Mouse (Mus musculus): ENCODE results near the gene Tmem179. TPM values are rescaled to one million over a fixed set of nuclear protein-coding genes. Genes with fewer than 3 reads are reported as not detected.

Tmem179 gene
- total RNA-seq, 2 experiments from 2014 or later, result 4.3 to 5.6 TPM

DNA sequence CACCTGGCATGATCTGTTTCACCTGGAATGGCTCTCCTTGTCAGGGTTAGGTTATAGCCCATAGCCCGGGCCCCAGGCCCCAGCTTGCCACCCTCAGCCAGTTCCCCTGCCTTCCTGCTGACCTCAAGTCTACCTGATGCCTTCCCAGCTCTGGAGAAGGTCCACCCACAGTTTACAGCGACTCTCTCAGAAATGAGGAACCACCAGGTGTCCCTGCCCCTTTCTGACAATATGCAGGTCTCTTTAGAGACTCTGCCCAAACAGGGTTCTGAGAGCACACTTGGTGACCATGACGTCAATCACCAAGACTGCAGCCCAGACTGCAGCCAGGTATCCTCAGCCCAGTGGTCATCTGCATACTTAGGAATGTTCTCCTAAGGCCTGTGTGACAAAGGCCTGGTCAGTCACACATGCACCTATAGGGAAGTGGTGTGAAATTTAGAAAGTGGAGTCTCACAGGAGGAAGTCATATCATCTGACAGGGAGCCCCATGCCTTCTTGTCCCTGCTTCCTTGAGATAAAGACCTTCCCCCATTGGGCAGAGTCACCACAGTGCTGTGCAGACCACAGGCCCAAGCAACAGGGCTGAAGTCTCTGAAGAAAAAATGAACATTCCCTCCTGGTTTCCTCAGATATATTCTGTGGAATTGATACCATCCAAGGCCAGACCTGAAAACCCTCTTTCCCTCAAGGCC lies 52.6 kb downstream of the Tmem179 start:
- DNase-seq, result no peak

DNA sequence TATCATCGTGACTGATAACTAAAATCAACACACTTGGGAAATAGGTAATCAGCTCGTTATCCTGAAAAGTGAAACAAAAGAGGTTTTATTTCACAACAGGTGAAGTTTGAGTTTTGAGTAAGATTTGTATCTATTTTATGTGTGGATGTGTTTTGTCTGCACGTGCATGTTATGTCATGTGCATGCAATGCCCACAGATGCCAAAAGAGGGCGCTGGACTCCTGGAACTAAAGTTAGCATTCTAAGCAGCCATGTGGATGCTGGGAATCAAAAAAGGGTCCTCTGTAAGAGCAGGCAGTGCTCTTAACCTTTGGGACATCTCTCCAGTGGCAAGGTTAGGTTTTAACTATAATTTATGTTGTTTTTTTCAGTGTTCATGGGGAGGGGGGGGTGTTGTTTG lies 53.3 kb downstream of the Tmem179 start:
- no peak for DNase-seq

DNA sequence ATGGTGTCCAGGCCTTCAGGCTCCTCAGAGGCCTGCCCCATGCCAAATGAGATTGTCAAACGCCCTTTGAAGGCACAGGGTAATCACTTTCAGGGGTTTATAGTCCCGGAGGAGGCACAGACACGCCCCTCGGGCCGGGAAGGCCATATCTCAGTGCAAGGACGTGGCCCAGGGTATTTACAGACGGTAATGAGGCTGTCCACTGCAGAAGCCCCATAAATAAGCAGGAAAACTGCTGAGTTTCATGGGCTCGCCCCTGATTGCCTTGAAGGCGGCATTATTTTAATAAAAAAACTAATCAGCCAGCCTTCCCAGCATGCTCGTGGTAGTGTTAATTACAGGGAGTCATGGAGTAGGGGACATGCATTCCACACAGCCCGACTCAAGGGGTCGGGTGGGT lies 54.1 kb downstream of the Tmem179 start:
- no peak for DNase-seq

DNA sequence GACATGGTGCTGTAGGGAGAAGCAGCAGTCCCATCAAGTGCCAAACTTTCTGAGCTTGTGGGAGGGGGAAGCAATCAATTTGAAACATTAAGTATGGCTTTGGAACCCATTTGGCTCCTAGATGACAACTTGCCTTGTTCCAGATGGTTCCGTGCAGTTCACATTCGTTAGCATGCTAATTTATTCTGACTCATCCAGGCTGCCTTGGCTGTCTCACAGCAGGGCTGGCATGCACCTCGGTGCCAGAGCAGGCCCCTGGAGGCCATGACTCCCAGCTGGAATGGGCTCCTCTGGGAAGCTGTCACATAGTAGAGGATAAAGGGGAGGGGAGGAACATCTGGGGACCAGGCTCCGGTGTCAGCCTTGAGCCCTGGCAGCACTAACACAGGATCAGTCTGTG lies 58.7 kb downstream of the Tmem179 start:
- DNase-seq, result peak; percentile 54

DNA sequence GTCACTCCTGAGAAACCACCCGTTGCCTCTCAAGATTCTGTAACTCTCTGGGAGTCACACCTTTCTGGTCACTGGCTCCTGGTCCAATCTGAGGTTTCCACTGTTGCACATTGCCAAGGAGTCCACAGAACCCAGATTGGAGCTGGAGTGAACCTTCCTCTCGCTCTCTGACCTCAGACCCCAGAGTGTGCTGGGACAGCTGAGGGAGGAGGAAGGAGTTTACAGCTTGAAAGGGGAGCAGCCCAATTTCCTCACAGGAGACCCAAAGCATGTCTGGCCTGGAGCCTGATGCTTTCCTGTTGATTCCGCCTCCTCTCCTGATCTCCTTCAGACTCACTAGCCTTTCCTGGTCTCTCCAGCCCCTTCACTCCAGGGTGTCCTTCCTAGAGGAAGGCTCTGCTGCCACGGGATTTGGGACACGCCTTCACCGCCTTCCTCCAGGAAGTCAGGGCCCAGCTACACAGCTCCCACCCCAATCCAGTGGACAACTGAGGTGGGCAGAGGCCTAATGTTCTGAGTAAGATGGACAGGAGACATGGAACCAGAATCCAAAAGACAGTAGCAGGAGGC lies 60.3 kb downstream of the Tmem179 start:
- no peak for DNase-seq

DNA sequence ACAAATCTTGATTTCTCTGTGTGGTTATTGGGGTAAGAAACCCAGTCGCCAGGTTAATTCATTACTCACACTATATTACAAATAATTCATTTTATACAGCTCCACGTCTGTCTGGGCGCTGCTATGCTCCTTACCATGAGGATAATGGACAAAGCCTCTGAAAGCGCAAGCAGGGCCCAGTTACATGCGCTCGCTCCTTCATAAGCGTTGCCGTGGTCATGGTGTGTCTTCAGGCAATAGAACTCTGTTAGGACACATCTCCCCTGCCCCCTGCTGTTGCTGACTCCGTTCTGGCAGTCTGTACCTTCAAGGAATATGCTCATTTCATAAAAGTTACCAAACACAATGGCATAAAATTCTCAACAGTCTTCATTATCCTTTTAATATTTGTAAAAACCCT lies 64.7 kb downstream of the Tmem179 start:
- DNase-seq, result no peak

DNA sequence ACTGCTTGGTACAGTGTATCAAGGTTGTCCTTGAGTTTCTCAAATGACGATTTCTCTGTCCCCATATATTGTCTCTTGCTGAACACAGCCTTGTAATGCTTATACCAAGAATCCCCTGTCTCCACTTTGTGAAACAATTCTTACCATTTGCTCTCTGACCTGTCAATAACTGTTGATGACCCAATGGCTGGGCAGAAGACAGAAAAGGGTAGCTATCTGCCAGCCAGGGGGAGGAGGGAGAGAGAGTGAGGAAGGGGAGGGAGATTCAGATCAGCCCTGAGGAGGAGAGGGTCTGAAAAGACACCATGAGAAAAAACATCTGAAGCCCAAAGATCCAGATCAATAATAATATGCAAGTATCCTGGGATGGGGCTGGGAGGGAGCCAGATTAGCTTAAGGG lies 65.2 kb downstream of the Tmem179 start:
- DNase-seq, result no peak

DNA sequence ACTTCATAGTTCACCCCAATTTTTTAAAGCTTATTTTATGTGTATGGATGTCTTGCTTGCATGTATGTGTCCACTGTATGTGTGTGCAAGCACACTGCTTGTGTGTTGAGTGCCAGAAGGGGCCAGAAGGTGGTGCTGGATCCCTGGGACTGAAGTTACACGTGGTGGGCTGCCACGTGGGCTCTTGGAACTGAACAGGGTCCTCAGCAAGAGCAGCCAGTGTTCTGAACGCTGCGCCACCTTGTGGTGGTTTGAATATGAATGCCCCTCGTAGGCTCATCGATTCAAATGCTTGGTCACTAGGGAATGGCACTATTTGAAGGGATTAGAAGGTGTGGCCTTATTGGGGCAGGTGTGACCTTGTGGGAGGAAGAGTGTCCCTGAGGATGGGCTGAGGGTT lies 65.7 kb downstream of the Tmem179 start:
- peak; percentile 34 to 37 for DNase-seq

Other genes starting within 250 kb of the Tmem179 start
- gene A530016L24Rik, start 27.3 kb downstream of the Tmem179 start, total RNA-seq (2021), result 10 to 100 TPM; 21.7 to 41.5 TPM
- 10 to 100 TPM; 23.3 to 27.7 TPM for gene Inf2, start 72.0 kb upstream of the Tmem179 start, total RNA-seq (2021)
- gene Adssl1, start 103.3 kb upstream of the Tmem179 start, total RNA-seq (2021), result 10 to 100 TPM; 21.8 to 22.7 TPM
- 10 to 100 TPM; 45.4 to 46.9 TPM for gene Siva1, start 127.9 kb upstream of the Tmem179 start, total RNA-seq (2021)
- gene Akt1, start 158.1 kb upstream of the Tmem179 start, total RNA-seq (2021), result 100 to 1,000 TPM; 256 to 378 TPM
- 1 to 10 TPM; 5.0 to 9.0 TPM for gene Zbtb42, start 162.1 kb upstream of the Tmem179 start, total RNA-seq (2021)
- 10 to 100 TPM; 41.5 to 48.8 TPM for gene Cep170b, start 203.7 kb upstream of the Tmem179 start, total RNA-seq (2021)
- 10 to 100 TPM in 1 of 2 experiments, 1 to 10 TPM in 1; 7.5 to 11.9 TPM for gene Pld4, start 243.9 kb upstream of the Tmem179 start, total RNA-seq (2021)

Data from adrenal gland, postnatal 36 days (tissue).